Mouse (Mus musculus) cortical plate, adult 2 months (tissue): Measurements from ENCODE around the gene Tnn.

Source experiments
- CTCF ChIP-seq: fragments of 200-500 bp; IDR thresholded peaks from 2 replicates; pipeline ENCODE4 v1.5.1; 2011; ENCODE audit warnings: mild to moderate bottlenecking, control low read depth, low read length; ENCODE audit not compliant: insufficient read depth; ENCODE audit errors: extremely low read depth
- POLR2A ChIP-seq: fragments of 200-500 bp; IDR thresholded peaks from 2 replicates; pipeline ENCODE4 v1.6.1; 2011; ENCODE audit warnings: mild to moderate bottlenecking, low read length, control low read depth; ENCODE audit not compliant: insufficient read depth; ENCODE audit errors: extremely low read depth

- TF ChIP-seq CTCF = no peak
- TF ChIP-seq POLR2A = no peak
Observed at GRCm38 (mm10) chr1:160043271-160043975, 110.0 kb downstream of the Tnn start.
